Mouse (Mus musculus) lung, embryonic 15.5 days (tissue): ENCODE measurements around the gene Atp5d. TPM values are rescaled to one million over a fixed set of nuclear protein-coding genes. Genes with fewer than 3 reads are reported as not detected.

Source experiments
- ATAC-seq: fragments of 200-750 bp; cut with Nextera tagmentation; 2 replicates; pipeline ENCODE4 v1.8.0; 2017; ENCODE audit warnings: moderate number of reproducible peaks, borderline replicate concordance; ENCODE audit not compliant: low FRiP score, low TSS enrichment; ENCODE audit errors: extremely low read depth
- H3K27ac ChIP-seq: fragments of 300-500 bp; sonication (generic); 2 replicates; pipeline ENCODE4 v1.5.1; 2015; ENCODE audit warnings: moderate library complexity, mild to moderate bottlenecking, inconsistent platforms
- H3K27me3 ChIP-seq: fragments of 300-500 bp; sonication (generic); 2 replicates; pipeline ENCODE4 v1.6.1; 2015; ENCODE audit warnings: inconsistent platforms
- H3K36me3 ChIP-seq: fragments of 300-500 bp; sonication (generic); 2 replicates; pipeline ENCODE4 v1.6.1; 2015; ENCODE audit warnings: inconsistent platforms
- H3K4me1 ChIP-seq: fragments of 300-500 bp; sonication (generic); 2 replicates; pipeline ENCODE4 v1.6.1; 2015; ENCODE audit warnings: inconsistent platforms
- H3K4me2 ChIP-seq: fragments of 300-500 bp; sonication (generic); 2 replicates; pipeline ENCODE4 v1.6.1; 2015; ENCODE audit warnings: inconsistent platforms, mild to moderate bottlenecking, moderate library complexity
- H3K4me3 ChIP-seq: fragments of 300-500 bp; sonication (generic); 2 replicates; pipeline ENCODE4 v1.5.1; 2015; ENCODE audit warnings: mild to moderate bottlenecking, inconsistent platforms
- H3K9ac ChIP-seq: fragments of 300-500 bp; sonication (generic); 2 replicates; pipeline ENCODE4 v1.6.1; 2015; ENCODE audit warnings: inconsistent platforms
- H3K9me3 ChIP-seq: fragments of 300-500 bp; sonication (generic); 2 replicates; pipeline ENCODE4 v1.6.1; 2016; ENCODE audit warnings: inconsistent platforms
- WGBS: fragments of 180-500 bp; shearing (Covaris S2); methylation state at CpG from one replicate; pipeline ENCODE4 v1.1.7; 2015; 5-methylcytosine and 5-hydroxymethylcytosine counted together
- polyA plus RNA-seq: library from polyadenylated mRNA; unstranded; fragments of >200 nt; fragmentation: Nextera tagmentation; extraction: Ambion mirVana; gene quantifications from 2 replicates; pipeline ENCODE4 v1.2.1, GENCODE M21; 2015

The Atp5d gene
- polyA plus RNA-seq, 1 experiment from 2014 or later = 541 TPM

DNA sequence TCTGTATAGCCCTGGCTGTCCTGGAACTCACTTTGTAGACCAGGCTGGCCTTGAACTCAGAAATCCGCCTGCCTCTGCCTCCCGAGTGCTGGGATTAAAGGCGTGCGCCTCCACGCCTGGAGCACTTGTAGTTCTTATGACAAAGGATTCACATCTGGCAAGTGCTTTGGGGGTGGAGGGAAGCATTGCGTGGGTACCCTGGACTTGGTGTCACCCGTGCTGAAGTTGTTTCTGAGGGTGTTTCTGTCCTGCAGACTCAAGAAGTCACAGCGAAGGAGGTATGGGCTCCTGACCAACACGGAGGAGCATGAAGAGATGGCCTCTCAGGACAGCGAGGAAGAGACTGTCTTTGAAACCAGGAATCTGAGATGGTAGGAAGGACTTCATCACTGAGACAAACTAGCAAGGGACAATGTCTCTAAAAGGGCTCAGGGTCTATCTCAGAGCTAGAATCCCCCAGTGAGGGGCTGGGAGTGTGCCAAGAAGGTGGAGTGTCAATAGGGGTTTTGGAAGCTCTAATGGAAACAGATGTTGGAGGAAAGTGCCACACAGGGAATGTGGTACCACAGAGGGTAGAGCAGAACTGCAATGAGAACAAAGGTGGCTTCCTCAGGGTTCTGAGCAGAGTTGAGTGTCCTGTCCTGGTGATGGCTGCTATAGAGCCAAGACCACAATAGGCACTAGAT is 35.7 kb downstream of the Atp5d start:
- Histone ChIP-seq H3K27ac (no peak overlapping the region), H3K9me3 (no peaks in the 10 kb centered on the region), H3K36me3 (peaks cover 26% of the 10 kb centered on the region), H3K27me3 (no peaks in the 10 kb centered on the region), H3K4me2 (no peak overlapping the region), H3K4me3 (no peak overlapping the region), H3K9ac (no peak overlapping the region), H3K4me1 (peaks cover 33% of the 10 kb centered on the region)
- no peak for ATAC-seq
- 83% methylated on average over 10 of the region's 10 CpGs for WGBS

DNA sequence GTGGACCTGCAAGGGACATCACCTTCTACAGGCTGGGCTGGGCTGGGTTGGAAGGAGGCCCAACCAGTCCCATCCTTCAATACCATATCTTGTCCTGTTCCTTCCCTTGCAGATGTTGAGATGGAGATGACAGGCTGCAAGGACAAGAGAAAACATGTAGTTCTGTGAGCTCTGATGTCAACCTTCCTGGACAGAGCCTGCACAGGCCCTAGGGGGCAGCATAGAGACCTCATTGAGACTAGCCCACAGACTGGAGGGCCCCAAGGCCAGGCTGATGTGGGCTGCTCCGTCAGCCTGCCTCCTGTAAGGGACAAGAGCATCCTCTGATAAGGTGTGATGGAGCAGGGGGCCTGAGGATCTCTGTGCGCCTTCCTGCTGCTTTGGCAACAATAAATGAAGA is 36.3 kb downstream of the Atp5d start:
- H3K36me3 ChIP-seq = peaks cover 25% of the 10 kb centered on the region
- no peak overlapping the region for H3K27ac ChIP-seq
- H3K4me2 ChIP-seq = no peak overlapping the region
- H3K9me3 ChIP-seq = no peaks in the 10 kb centered on the region
- H3K4me1 ChIP-seq = peaks cover 28% of the 10 kb centered on the region
- no peak for ATAC-seq
- no peaks in the 10 kb centered on the region for H3K27me3 ChIP-seq
- no peak overlapping the region for H3K9ac ChIP-seq
- WGBS = 48% methylated on average over 2 of the region's 2 CpGs
- no peak overlapping the region for H3K4me3 ChIP-seq

DNA sequence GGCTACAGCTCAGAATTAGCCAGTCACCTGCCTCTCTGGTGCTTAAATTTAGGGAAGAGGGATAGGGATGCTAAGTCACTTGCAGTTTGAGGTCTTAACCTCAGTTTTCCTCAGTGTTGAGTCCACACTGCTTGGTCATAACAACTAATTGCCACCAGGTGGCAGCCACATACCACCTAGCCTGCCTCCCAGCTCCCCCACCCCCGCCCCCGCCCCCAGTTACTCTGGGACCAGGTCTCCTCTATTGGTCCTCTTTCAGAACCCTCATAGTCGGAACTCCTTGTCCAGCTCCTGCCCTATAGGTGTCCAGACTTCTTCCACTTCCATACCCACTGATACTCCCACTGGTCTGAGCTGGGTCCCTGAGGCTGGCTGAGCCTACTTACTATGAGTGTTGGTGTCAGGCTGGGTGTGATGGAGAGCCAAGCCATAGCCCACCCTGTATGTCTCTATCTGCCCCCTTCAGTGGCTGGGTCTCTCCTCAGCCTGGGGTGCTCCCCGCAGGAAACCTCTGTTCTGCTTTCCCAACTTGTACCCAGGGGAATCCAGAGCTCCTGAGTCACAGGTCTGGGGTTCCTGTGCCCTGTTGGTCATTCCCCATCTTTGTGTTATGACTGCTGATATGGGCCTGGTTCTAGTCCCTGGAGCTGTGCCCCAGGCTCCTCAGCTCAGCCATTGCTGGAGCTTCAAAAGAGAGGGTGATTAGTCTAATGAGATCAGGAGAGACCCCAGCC is 37.3 kb downstream of the Atp5d start:
- no peak for ATAC-seq
- no peak overlapping the region for H3K9ac ChIP-seq
- WGBS = 20% methylated on average over 4 of the region's 4 CpGs
- H3K27ac ChIP-seq = no peak overlapping the region
- no peaks in the 10 kb centered on the region for H3K9me3 ChIP-seq
- peaks cover 35% of the 10 kb centered on the region for H3K4me1 ChIP-seq
- no peak overlapping the region for H3K4me3 ChIP-seq
- no peaks in the 10 kb centered on the region for H3K27me3 ChIP-seq
- H3K4me2 ChIP-seq = no peak overlapping the region
- peaks cover 15% of the 10 kb centered on the region for H3K36me3 ChIP-seq

DNA sequence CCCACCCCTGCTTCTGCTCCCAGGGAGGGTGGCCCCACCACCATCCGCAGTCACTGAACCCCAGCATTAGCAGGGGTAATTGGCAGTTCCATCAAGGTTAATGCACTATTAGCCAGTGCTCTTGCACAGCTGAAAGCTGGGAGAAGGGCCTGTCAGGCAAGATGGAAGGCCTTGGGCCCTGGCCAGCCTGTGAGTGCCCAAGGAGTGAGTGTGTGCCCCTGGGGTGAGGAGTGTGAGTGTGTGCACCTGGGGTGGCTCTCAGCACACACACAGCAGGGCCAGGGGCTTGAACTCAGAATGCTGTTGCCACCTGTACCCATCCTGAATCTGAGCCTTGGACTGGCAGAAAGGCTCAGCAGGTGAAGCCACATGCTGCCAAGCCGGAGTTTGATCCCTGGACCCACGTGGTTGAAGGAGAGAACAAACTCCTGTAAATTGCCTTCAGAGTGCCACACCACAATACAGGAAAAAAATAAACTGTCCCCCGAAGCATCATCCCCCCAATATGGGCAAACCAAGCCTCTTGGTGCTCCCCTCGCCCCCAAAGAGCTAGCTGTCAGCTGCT is 37.9 kb downstream of the Atp5d start:
- no peak overlapping the region for H3K4me3 ChIP-seq
- H3K4me1 ChIP-seq = peaks cover 40% of the 10 kb centered on the region
- H3K9me3 ChIP-seq = no peaks in the 10 kb centered on the region
- no peaks in the 10 kb centered on the region for H3K27me3 ChIP-seq
- H3K9ac ChIP-seq = no peak overlapping the region
- H3K36me3 ChIP-seq = peaks cover 9% of the 10 kb centered on the region
- H3K27ac ChIP-seq = no peak overlapping the region
- 77% methylated on average over 5 of the region's 5 CpGs for WGBS
- H3K4me2 ChIP-seq = no peak overlapping the region
- ATAC-seq = no peak

DNA sequence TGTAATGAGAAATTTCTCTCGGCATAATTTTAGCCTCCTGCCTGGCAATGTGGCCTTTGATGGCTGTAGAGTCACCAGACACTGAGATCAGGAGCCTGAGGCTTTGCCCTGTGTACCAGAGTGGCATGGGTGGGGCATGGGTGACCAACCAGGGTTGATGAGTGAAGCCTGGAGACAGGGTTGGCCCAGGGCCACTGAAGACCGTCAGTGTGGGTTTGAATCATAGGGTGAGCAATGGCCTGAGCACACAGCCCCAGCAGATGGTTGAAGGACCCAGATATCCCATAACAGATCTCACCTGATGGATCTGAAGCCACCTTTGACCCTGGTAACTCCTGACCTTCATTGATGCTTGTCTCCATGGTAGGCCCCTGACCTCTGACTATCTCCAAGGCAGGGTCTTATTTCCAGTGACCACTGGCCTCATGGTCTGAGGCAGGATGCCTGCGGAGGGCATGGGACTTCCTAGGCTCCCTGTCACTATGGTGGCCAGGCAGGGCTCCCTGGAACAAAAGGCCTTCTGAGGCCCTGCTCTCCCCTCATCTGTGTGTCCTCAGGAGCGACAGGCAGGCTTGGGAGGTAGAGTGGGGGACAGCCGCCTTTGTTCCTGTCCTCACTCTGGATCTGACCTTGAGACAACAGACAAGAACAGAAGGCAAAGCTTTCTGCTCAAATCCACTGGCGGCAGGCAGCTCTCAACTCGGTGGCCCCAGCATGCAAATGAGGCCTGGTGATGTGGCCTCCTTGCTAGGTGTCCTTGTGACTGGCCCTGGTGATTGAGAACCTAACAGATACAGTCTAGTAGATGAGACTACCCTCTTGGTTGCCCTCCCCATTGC is 39.2 kb downstream of the Atp5d start:
- ATAC-seq = no peak

DNA sequence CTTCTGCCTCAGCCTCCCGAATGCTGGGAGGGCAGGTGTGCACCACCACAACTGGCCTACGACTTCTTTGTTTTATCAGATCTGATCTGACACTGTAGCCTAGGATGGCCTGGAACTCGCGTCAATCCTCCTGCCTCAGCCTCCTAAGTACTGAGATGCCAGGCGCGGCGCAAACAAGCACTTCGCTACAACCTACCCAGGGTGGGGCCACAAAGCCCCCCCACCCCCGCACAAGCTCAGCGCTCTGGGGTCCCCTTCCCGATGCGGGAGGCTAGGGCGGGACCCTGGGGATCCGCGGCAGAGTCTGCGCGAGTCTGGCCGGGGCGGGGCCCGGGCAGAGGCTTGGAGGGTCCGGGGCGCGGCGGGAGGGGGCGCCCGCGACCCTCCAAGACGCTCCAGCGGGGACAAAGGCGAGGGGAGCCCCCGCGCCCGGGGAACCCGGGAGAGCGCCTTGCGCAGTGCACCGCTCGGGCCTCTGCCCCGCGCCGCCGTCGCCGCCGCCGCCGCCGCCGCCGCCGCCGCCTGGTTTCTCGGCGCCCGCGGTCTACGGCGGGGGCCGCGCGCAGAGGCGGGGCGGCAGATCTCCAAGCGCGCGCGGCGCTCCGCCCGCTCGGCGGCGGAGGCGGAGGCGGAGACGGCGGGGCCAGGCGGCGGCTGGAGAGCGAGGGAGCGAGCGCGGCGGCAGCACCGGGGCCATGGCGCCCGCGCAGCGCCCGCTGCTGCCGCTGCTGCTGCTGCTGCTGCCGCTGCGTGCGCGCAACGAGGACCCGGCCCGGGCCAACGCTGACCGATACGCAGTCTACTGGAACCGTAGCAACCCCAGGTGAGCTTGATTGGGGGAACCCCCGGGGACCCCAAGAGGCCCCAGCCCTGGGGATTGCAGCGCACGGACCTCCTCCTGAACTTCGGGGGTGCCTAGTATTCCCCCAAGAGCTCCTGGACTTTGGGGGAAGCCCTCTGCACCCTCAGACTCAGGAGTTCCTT is 40.9 kb downstream of the Atp5d start, which contains the start of gene Efna2:
Gene Efna2, plus strand, starts transcription at position 415 of the 984 bp plus-strand sequence.
- Histone ChIP-seq H3K27ac (peak within 1 kb of the TSS; percentile 49), H3K4me2 (peak within 1 kb of the TSS; percentile 64), H3K4me3 (peak within 1 kb of the TSS; percentile 58), H3K9ac (peak within 1 kb of the TSS; percentile 70), H3K27me3 (no peaks in the 10 kb centered on the region), H3K36me3 (no peaks in the 10 kb centered on the region), H3K4me1 (peaks cover 23% of the 10 kb centered on the region), H3K9me3 (no peaks in the 10 kb centered on the region)
- 2% methylated on average over 62 of the region's 106 CpGs for WGBS
- ATAC-seq = peak; percentile 68; the same call in 1 of the 2 replicates

More for the DNA sequence above, 39.2 kb downstream of the Atp5d start:
- WGBS = 68% methylated on average over 7 of the region's 7 CpGs
- Histone ChIP-seq H3K4me2 (no peak overlapping the region), H3K4me1 (peaks cover 28% of the 10 kb centered on the region), H3K9ac (no peak overlapping the region), H3K9me3 (no peaks in the 10 kb centered on the region), H3K36me3 (no peaks in the 10 kb centered on the region), H3K27ac (no peak overlapping the region), H3K27me3 (no peaks in the 10 kb centered on the region), H3K4me3 (no peak overlapping the region)

DNA sequence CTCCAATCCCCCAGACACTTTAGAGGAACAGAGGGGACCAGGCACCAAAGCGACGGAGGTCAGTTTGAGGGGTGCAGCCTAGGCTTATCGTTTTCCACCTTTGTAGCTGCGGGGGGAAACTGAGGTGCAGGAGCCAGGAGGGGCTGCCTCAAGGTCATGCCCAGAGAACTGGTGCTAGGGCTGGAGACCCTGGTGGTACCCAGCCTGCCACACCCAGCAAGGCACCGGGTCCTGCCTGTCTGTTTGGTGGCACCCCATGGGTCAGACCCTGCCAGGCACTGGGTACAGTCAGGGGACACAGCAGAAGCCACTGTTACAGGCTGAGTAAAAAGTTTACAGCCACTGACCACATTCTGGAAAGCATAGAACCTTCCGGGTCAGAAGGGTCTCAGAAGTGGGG is 41.9 kb downstream of the Atp5d start:
- Histone ChIP-seq H3K4me1 (peaks cover 23% of the 10 kb centered on the region), H3K9me3 (no peaks in the 10 kb centered on the region), H3K9ac (peak overlapping the region; percentile 70), H3K27me3 (no peaks in the 10 kb centered on the region), H3K36me3 (no peaks in the 10 kb centered on the region), H3K27ac (no peak overlapping the region), H3K4me3 (peak overlapping the region; percentile 58), H3K4me2 (peak overlapping the region; percentile 64)
- no peak for ATAC-seq
- WGBS = 28% methylated on average over 6 of the region's 6 CpGs

DNA sequence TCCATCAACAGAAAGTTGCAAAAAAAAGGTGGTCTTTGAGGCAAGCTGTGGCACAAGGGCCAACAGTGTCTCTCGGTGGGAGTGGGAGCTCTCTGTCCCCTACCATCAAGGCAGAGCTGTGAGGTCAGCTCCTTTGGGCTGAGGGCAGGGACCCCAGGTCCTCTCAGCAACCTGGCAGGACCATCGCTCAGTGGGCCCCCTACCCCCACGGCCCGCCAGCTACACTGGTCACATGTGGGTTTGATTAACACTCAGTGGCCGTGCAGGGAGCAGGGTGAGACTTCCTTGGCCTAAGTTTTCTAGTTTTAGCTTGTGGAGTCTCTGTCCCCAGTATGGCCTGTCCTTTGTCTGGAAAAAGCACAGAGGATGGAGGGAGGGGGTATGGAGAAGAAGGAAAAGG is 42.4 kb downstream of the Atp5d start:
- no peak for ATAC-seq
- Histone ChIP-seq H3K36me3 (no peaks in the 10 kb centered on the region), H3K4me3 (peak overlapping the region; percentile 58), H3K4me2 (peak overlapping the region; percentile 64), H3K27ac (no peak overlapping the region), H3K27me3 (no peaks in the 10 kb centered on the region), H3K4me1 (peaks cover 20% of the 10 kb centered on the region), H3K9ac (peak overlapping the region; percentile 70; the same call in 1 of the 2 replicates), H3K9me3 (no peaks in the 10 kb centered on the region)
- 41% methylated on average over 5 of the region's 5 CpGs for WGBS

DNA sequence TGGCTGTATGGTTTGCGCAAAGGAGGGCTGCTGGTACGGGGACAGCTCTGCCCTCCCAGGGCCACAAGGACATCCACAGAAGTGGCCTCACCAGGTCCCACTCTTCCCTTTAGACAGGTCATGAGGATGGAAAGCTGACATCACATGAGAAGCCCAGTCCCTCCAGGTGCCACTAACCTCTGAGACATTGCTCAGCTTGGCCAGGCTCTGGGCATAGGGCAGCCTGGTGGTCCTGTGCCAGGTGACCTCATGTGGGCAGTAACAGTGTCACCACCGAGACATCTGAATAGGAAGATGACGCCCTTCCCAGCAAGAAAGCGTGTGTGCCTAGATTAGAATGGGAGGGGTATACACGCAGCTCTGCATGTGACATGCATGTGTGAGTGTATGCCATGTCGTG is 44.1 kb downstream of the Atp5d start:
- Histone ChIP-seq H3K27me3 (no peaks in the 10 kb centered on the region), H3K9me3 (no peaks in the 10 kb centered on the region), H3K9ac (no peak overlapping the region), H3K4me3 (no peak overlapping the region), H3K4me1 (peaks cover 19% of the 10 kb centered on the region), H3K36me3 (no peaks in the 10 kb centered on the region), H3K4me2 (no peak overlapping the region), H3K27ac (no peak overlapping the region)
- 89% methylated on average over 7 of the region's 7 CpGs for WGBS
- no peak for ATAC-seq

DNA sequence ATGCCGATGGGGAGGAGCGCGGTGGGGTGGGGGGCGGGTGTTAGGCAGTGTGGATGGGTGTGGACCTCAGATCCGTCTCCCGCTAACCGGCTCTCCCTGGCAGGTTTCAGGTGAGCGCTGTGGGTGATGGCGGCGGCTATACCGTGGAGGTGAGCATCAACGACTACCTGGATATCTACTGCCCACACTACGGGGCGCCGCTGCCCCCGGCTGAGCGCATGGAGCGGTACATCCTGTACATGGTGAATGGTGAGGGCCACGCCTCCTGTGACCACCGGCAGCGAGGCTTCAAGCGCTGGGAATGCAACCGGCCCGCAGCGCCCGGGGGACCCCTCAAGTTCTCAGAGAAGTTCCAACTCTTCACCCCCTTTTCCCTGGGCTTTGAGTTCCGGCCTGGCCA is 48.2 kb downstream of the Atp5d start:
- 59% methylated on average over 27 of the region's 27 CpGs for WGBS

More for the DNA sequence above, 48.2 kb downstream of the Atp5d start:
- no peaks in the 10 kb centered on the region for H3K9me3 ChIP-seq
- ATAC-seq = no peak
- peaks cover 10% of the 10 kb centered on the region; the same call in 1 of the 2 replicates for H3K36me3 ChIP-seq
- peaks cover 15% of the 10 kb centered on the region for H3K4me1 ChIP-seq
- H3K9ac ChIP-seq = no peak overlapping the region
- H3K27ac ChIP-seq = no peak overlapping the region
- no peak overlapping the region for H3K4me2 ChIP-seq
- H3K4me3 ChIP-seq = no peak overlapping the region
- peaks cover 31% of the 10 kb centered on the region for H3K27me3 ChIP-seq
